Mouse (Mus musculus): ENCODE measurements at regions not wholly inside any gene's neighbourhood (a gene's known extent, or its start where the extent isn't known, plus 50 kb on each side); places are given as distances from the start of the nearest gene placed in this dataset.

DNA sequence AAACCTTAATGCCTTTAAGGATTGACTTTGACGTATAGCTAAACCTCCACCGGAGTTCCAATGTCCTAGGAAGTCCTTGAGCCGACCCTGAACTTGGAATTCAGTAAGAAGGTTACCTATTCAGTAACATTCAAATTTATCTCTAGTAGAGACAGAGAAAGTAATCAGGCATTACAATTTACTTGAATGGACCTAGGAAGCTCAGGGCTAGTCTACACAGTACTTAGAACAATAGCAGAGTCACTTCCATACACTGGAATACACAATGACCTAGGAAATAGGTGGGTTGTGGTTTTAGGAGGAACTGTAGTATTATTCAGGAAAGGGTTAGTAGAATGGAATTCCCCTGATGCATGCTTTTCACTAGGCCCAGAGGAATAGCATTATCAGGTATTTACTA, 179.2 kb upstream of the Tas2r134 start:
- H3K4me1 ChIP-seq (replicated peaks) = no peaks in the 10 kb centered on the region

DNA sequence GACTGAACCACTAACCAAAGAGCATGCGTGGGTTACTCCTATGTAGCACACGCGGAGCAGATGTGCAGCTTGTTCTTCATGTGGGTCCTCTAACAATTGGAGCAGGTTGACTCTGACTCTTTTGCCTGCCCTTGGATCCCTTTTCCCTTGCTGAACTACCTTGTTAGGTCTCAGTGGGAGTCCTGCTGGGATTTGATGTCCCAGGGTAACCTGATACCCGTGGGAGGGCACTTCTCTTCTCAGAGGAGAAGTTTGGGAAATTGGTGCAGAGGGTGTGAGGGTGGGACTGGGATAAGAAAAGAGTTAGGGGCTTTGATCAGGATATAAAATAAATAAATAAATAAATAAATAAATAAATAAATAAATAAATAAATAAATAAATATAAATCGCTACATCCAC, 179.7 kb upstream of the Tas2r134 start:
- WGBS = 89% methylated on average over 5 of the region's 5 CpGs
- no peak for ATAC-seq (ENCODE audit: insufficient number of reproducible peaks, low FRiP score)
- no peaks in the 10 kb centered on the region for H3K4me1 ChIP-seq (replicated peaks)
- no peak overlapping the region for H3K4me2 ChIP-seq
- 0 out of 2 replicates have a peak, but pooled peaks cover 3% of the 10 kb centered on the region for H3K9me3 ChIP-seq (replicated peaks)
- no peak overlapping the region for H3K4me3 ChIP-seq
- H3K9ac ChIP-seq = no peak overlapping the region
- H3K27me3 ChIP-seq (replicated peaks) = no peaks in the 10 kb centered on the region
- no peaks in the 10 kb centered on the region for H3K36me3 ChIP-seq
- H3K27ac ChIP-seq (ENCODE audit: poor library complexity, severe bottlenecking) = no peak overlapping the region

More for the DNA sequence above, 179.2 kb upstream of the Tas2r134 start:
- Histone ChIP-seq H3K4me2 (no peak overlapping the region), H3K36me3 (no peaks in the 10 kb centered on the region), H3K27ac (ENCODE audit: poor library complexity, severe bottlenecking) (no peak overlapping the region), H3K9me3 (replicated peaks) (0 out of 2 replicates have a peak, but pooled peaks cover 3% of the 10 kb centered on the region), H3K27me3 (replicated peaks) (no peaks in the 10 kb centered on the region), H3K4me3 (no peak overlapping the region), H3K9ac (no peak overlapping the region)
- 93% methylated on average over 3 of the region's 3 CpGs for WGBS
- ATAC-seq (ENCODE audit: insufficient number of reproducible peaks, low FRiP score) = no peak

DNA sequence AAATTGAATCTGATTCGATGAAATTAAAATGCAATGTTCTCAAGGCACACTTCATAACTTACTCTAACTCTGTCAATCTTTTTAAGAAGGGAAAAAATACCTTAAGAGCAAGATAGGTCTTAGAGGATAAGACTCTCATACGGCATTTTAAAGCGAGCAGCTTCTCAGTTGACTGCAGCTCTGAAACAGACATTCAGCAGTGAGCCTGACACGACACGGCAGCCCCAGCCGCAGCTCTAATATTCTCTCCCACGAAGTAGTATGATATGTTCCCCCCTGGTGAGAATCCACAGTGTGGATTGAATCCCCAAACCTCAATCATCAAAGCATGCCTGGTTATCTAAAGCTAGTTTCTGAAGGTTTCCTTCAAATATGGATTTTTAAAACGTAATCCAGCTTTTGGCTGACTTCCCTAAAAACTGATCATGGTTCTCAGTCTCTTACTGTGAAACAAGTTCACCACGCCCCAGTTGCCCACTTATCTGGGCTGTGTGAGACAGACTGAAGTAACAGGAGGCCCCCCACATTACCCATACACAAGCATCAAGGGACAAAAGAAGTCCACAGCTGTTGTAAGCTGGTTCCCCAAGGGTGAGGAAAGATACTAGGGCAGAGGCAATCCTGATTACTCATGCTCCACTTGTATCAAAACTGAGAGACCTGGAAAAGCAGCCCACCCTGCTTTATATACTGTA, 182.8 kb upstream of the Tas2r134 start:
- WGBS = 57% methylated on average over 9 of the region's 9 CpGs
- H3K27me3 ChIP-seq (replicated peaks) = no peaks in the 10 kb centered on the region
- no peak for ATAC-seq (ENCODE audit: insufficient number of reproducible peaks, low FRiP score)
- no peaks in the 10 kb centered on the region for H3K4me1 ChIP-seq (replicated peaks)
- 0 out of 2 replicates have a peak, but pooled peaks cover 3% of the 10 kb centered on the region for H3K9me3 ChIP-seq (replicated peaks)
- H3K27ac ChIP-seq (ENCODE audit: poor library complexity, severe bottlenecking) = no peak overlapping the region
- no peak overlapping the region for H3K9ac ChIP-seq
- no peak overlapping the region for H3K4me2 ChIP-seq
- H3K36me3 ChIP-seq = no peaks in the 10 kb centered on the region
- H3K4me3 ChIP-seq = no peak overlapping the region

DNA sequence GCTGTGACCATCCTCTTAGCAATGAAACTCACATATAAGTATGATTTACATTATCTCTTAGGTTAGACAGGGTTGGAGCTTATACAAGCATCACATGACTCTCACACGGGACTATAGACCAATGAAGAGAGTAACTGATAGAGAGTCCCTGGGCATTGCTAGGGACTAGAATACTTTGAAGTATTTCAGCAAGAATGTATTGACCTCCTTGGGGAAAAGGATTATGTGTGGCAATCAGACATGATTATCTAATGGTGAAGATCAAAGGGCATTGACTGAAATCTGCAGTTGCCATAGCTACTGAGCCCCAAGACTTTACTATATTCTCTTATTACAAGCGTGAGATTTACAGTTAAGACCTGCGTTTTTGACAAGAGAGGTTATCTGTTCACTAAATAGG, 183.4 kb upstream of the Tas2r134 start:
- Histone ChIP-seq H3K4me3 (no peak overlapping the region), H3K27ac (ENCODE audit: poor library complexity, severe bottlenecking) (no peak overlapping the region), H3K9me3 (replicated peaks) (0 out of 2 replicates have a peak, but pooled peaks cover 3% of the 10 kb centered on the region), H3K9ac (no peak overlapping the region), H3K4me1 (replicated peaks) (no peaks in the 10 kb centered on the region), H3K36me3 (no peaks in the 10 kb centered on the region), H3K27me3 (replicated peaks) (no peaks in the 10 kb centered on the region), H3K4me2 (no peak overlapping the region)
- 59% methylated on average over 3 of the region's 3 CpGs for WGBS
- ATAC-seq (ENCODE audit: insufficient number of reproducible peaks, low FRiP score) = no peak

DNA sequence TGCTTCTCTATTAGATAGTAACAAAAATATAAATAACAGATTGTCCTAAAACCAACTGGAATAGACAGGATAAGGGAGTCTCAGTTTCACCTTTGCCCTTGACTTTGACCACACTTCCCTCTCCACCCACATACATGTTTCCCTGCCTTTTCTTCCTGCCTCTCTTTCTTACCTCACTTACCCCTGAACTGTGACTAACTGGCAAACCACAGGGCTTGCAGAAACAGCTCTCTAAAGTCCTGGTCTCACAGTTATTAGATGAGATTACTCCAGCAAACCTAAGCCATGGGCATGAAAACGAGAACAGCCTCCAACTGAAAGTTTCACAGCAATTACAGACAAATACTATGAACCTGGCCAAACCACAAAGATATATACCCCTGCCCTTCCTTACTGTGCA, 188.3 kb upstream of the Tas2r134 start:
- H3K27ac ChIP-seq (ENCODE audit: poor library complexity, severe bottlenecking) = no peak overlapping the region
- no peaks in the 10 kb centered on the region for H3K27me3 ChIP-seq (replicated peaks)
- WGBS = 69% methylated on average over 1 of the region's 1 CpGs
- H3K4me1 ChIP-seq (replicated peaks) = no peaks in the 10 kb centered on the region
- no peak overlapping the region for H3K4me3 ChIP-seq
- no peak overlapping the region for H3K4me2 ChIP-seq
- H3K36me3 ChIP-seq = no peaks in the 10 kb centered on the region
- no peaks in the 10 kb centered on the region; the same call in 1 of the 2 replicates for H3K9me3 ChIP-seq (replicated peaks)
- ATAC-seq (ENCODE audit: insufficient number of reproducible peaks, low FRiP score) = no peak
- no peak overlapping the region for H3K9ac ChIP-seq

DNA sequence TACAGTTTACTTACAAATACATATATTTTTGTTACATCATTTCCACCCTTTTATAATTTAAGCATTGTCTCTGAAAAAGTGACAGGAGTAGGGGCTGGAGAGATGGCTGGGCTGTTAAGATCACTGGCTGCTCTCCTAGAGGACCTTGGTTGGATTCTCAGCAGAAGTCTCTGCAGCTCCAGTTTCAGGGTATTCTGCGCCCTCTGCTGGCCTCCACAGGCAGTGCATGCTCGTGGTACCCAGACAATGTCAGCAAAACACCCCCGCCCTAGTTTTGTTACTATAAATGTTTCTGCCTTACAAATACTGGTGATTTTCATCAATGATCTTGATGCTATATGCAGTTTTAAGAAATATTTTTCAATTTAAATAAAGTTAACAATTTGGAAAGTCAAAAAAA, 190.7 kb upstream of the Tas2r134 start:
- Histone ChIP-seq H3K9me3 (replicated peaks) (no peaks in the 10 kb centered on the region; the same call in 1 of the 2 replicates), H3K27ac (ENCODE audit: poor library complexity, severe bottlenecking) (no peak overlapping the region), H3K4me3 (no peak overlapping the region), H3K27me3 (replicated peaks) (no peaks in the 10 kb centered on the region), H3K4me1 (replicated peaks) (peaks cover 6% of the 10 kb centered on the region; the same call in 1 of the 2 replicates), H3K9ac (no peak overlapping the region), H3K4me2 (no peak overlapping the region), H3K36me3 (no peaks in the 10 kb centered on the region)
- WGBS = 41% methylated on average over 3 of the region's 3 CpGs
- ATAC-seq (ENCODE audit: insufficient number of reproducible peaks, low FRiP score) = no peak

DNA sequence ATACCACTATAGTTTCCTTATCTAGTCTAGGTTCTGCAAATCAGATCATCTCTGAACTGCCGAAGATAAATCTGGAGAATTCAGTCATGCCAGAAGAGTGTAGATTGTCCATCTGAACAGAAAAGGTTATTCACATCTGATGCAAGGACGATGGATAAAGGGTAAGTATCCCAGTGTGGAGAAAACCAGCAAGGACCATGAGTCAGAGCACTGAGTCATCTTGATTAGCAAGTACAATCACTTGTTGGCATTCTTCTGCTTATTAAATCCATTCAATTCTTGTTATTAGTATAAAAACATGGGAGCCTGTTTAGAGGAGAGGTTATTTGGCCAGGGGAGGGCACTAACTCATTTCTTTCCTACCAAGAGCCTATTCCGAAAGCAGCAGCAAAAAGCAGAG, 195.7 kb upstream of the Tas2r134 start:
- H3K27me3 ChIP-seq (replicated peaks) = no peaks in the 10 kb centered on the region
- no peak overlapping the region for H3K4me3 ChIP-seq
- no peak overlapping the region for H3K4me2 ChIP-seq
- ATAC-seq (ENCODE audit: insufficient number of reproducible peaks, low FRiP score) = no peak
- WGBS = 76% methylated on average over 3 of the region's 3 CpGs
- H3K27ac ChIP-seq (ENCODE audit: poor library complexity, severe bottlenecking) = no peak overlapping the region
- H3K9me3 ChIP-seq (replicated peaks) = no peaks in the 10 kb centered on the region; the same call in 1 of the 2 replicates
- peaks cover 6% of the 10 kb centered on the region; the same call in 1 of the 2 replicates for H3K4me1 ChIP-seq (replicated peaks)
- H3K36me3 ChIP-seq = no peaks in the 10 kb centered on the region
- H3K9ac ChIP-seq = no peak overlapping the region

DNA sequence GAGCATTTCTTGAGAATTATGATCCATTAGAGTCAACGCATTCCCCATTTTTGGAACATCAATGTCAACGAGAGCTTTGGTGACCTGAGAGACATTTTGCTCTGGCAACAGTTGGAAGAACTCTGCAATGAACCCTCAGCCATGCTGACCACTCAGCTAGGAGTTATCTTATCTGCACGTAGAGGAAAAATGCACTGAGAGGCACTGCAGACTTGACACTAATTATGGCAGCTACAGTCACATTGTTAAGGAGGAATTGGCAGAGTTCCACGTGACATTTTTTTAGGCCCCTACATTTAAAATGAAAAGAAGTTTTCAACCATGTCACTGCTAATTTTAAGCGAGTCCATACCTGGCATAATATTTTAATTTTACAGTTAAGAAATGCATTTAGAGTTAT, 197.6 kb upstream of the Tas2r134 start:
- H3K9me3 ChIP-seq (replicated peaks) = no peaks in the 10 kb centered on the region; the same call in 1 of the 2 replicates
- 21% methylated on average over 5 of the region's 5 CpGs for WGBS
- ATAC-seq (ENCODE audit: insufficient number of reproducible peaks, low FRiP score) = peak; percentile 76; the same call in 1 of the 2 replicates
- no peak overlapping the region for H3K4me2 ChIP-seq
- no peak overlapping the region for H3K9ac ChIP-seq
- peaks cover 6% of the 10 kb centered on the region; the same call in 1 of the 2 replicates for H3K4me1 ChIP-seq (replicated peaks)
- H3K36me3 ChIP-seq = no peaks in the 10 kb centered on the region
- H3K4me3 ChIP-seq = no peak overlapping the region
- H3K27ac ChIP-seq (ENCODE audit: poor library complexity, severe bottlenecking) = peak overlapping the region; percentile 30; the same call in 1 of the 2 replicates
- H3K27me3 ChIP-seq (replicated peaks) = no peaks in the 10 kb centered on the region

DNA sequence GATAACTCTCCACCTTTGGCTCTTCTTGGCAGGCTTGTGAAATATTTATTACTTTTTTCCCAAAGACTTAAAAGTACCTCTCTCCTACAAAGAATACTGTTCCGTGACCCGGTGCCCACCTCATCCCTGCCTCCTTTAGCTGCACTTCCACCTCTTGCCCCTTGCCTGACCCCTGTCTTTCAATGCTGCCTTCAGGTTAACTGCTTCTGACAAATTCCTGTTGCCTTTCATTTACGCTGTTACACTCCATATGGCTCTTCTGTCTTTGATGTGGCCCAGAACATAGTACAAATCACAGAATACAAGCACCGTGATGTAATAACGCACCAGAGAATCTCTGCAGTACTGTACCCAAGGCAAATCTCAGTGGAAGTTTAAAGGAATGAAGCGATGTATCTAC, 204.9 kb upstream of the Tas2r134 start:
- Histone ChIP-seq H3K9me3 (replicated peaks) (no peaks in the 10 kb centered on the region; the same call in 1 of the 2 replicates), H3K9ac (no peak overlapping the region), H3K4me3 (no peak overlapping the region), H3K4me2 (no peak overlapping the region), H3K27ac (ENCODE audit: poor library complexity, severe bottlenecking) (no peak overlapping the region), H3K36me3 (no peaks in the 10 kb centered on the region), H3K4me1 (replicated peaks) (peaks cover 10% of the 10 kb centered on the region), H3K27me3 (replicated peaks) (no peaks in the 10 kb centered on the region)
- no peak for ATAC-seq (ENCODE audit: insufficient number of reproducible peaks, low FRiP score)
- WGBS = 52% methylated on average over 6 of the region's 6 CpGs

DNA sequence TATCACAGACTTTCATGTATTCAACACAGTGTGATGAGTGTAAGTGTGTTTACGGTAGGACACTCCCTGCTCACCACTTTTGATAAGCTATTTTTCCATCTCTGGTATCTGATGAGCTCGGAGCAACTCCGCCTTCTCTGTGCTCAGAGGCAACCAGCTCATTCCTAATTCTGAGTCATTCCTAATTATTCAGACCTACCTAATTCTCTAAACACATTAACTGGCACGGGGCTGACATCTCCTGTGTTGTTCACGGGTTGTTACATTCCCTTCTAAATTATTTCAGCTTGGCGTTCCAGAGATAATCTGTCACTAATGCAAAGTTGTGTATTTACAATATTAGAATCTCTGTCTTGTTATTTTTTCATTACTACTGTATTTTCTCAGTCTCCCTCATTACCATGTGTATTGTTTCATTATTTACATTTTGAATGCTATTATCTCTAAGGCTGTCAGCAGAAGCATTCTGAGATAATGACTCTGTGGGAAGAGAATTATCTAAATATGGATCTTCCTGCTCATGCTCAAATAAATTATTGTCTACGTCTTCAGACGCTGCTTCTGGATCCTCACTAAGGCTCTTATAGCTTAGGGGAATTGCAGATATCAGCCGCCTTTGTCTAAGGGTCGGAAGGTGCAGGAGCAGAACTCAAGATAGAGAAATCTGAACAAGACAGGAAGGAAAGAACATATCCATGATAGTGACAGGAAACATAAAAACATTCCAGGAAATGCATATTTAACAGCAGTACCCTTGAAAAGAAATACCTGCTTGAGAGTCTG, 209.2 kb upstream of the Tas2r134 start:
- Histone ChIP-seq H3K27ac (ENCODE audit: poor library complexity, severe bottlenecking) (no peak overlapping the region), H3K27me3 (replicated peaks) (no peaks in the 10 kb centered on the region), H3K4me1 (replicated peaks) (peaks cover 10% of the 10 kb centered on the region), H3K9ac (no peak overlapping the region), H3K4me3 (no peak overlapping the region), H3K9me3 (replicated peaks) (no peaks in the 10 kb centered on the region), H3K36me3 (no peaks in the 10 kb centered on the region), H3K4me2 (no peak overlapping the region)
- WGBS = 57% methylated on average over 10 of the region's 10 CpGs
- ATAC-seq (ENCODE audit: insufficient number of reproducible peaks, low FRiP score) = no peak

DNA sequence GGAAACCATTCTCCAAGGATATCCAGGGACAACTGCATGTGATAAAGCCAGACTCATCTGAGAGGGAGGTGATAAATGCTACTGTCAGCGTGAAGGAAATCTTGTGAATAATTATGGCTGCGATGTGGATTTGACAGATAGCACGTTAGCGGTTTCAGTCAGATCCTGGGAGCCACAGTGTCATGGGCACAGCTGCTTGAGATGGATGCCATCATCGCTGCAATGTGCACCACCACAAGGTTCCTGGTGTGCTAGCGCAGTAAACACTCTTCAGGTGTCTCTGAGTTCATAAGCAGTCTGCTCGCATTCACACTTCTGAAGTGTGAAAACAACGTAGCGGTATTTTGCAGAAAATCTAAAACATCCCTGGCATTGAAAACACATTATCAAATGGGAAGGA, 238.9 kb upstream of the Tas2r134 start:
- no peaks in the 10 kb centered on the region for H3K36me3 ChIP-seq
- H3K4me3 ChIP-seq = no peak overlapping the region
- no peak overlapping the region for H3K9ac ChIP-seq
- WGBS = 82% methylated on average over 9 of the region's 9 CpGs
- H3K27me3 ChIP-seq (replicated peaks) = no peaks in the 10 kb centered on the region
- H3K4me2 ChIP-seq = no peak overlapping the region
- H3K9me3 ChIP-seq (replicated peaks) = no peaks in the 10 kb centered on the region
- H3K27ac ChIP-seq (ENCODE audit: poor library complexity, severe bottlenecking) = no peak overlapping the region
- H3K4me1 ChIP-seq (replicated peaks) = no peaks in the 10 kb centered on the region
- no peak for ATAC-seq (ENCODE audit: insufficient number of reproducible peaks, low FRiP score)

Measured in heart, embryonic 12.5 days (tissue).